Mouse (Mus musculus) midbrain, embryonic 16.5 days (tissue): Measurements from ENCODE around the gene Myo1h. TPM values are rescaled to one million over a fixed set of nuclear protein-coding genes. Genes with fewer than 3 reads are reported as not detected.

Experiments used
- ATAC-seq: fragments of 200-750 bp; cut with Nextera tagmentation; 2 replicates; pipeline ENCODE4 v1.8.0; 2017; ENCODE audit warnings: moderate TSS enrichment
- H3K27ac ChIP-seq: fragments of 300-500 bp; sonication (generic); 2 replicates; pipeline ENCODE4 v1.5.1; 2014; ENCODE audit warnings: mild to moderate bottlenecking, low read length, mixed read lengths
- H3K27me3 ChIP-seq: fragments of 300-500 bp; sonication (generic); 2 replicates; pipeline ENCODE4 v1.6.1; 2014; ENCODE audit warnings: low read depth, low read length, mixed read lengths; ENCODE audit not compliant: control insufficient read depth, insufficient read depth
- H3K36me3 ChIP-seq: fragments of 300-500 bp; sonication (generic); 2 replicates; pipeline ENCODE4 v1.6.1; 2014; ENCODE audit warnings: mild to moderate bottlenecking, low read length, moderate library complexity, mixed read lengths; ENCODE audit not compliant: control insufficient read depth, insufficient read depth
- H3K4me1 ChIP-seq: fragments of 300-500 bp; sonication (generic); 2 replicates; pipeline ENCODE4 v1.6.1; 2014; ENCODE audit warnings: mild to moderate bottlenecking, low read length, mixed read lengths; ENCODE audit not compliant: control insufficient read depth, insufficient read depth
- H3K4me2 ChIP-seq: fragments of 300-500 bp; sonication (generic); 2 replicates; pipeline ENCODE4 v1.6.1; 2014; ENCODE audit warnings: mild to moderate bottlenecking, low read length, mixed read lengths
- H3K4me3 ChIP-seq: fragments of 300-500 bp; sonication (generic); 2 replicates; pipeline ENCODE4 v1.5.1; 2014; ENCODE audit warnings: low read depth, mild to moderate bottlenecking, low read length, moderate library complexity, mixed read lengths
- H3K9ac ChIP-seq: fragments of 300-500 bp; sonication (generic); 2 replicates; pipeline ENCODE4 v1.6.1; 2014; ENCODE audit warnings: low read depth, low read length, mixed read lengths
- H3K9me3 ChIP-seq: fragments of 300-500 bp; sonication (generic); replicated peaks from 2 replicates; pipeline ENCODE4 v1.6.1; 2014; ENCODE audit warnings: mild to moderate bottlenecking, low read length, mixed read lengths; ENCODE audit not compliant: control insufficient read depth, poor library complexity, severe bottlenecking
- WGBS: fragments of 180-500 bp; shearing (Covaris S2); extraction: QIAGEN DNeasy Blood & Tissue Kit; methylation state at CpG from one replicate; pipeline ENCODE4 v1.1.7; 2014; 5-methylcytosine and 5-hydroxymethylcytosine counted together
- polyA plus RNA-seq: library from polyadenylated mRNA; unstranded; fragments of >200 nt; fragmentation: Nextera tagmentation; extraction: Ambion mirVana; gene quantifications from 2 replicates; pipeline ENCODE4 v1.2.1, GENCODE M21; 2015

Gene Myo1h
- polyA plus RNA-seq, 1 experiment from 2014 or later: 0.82 TPM

DNA sequence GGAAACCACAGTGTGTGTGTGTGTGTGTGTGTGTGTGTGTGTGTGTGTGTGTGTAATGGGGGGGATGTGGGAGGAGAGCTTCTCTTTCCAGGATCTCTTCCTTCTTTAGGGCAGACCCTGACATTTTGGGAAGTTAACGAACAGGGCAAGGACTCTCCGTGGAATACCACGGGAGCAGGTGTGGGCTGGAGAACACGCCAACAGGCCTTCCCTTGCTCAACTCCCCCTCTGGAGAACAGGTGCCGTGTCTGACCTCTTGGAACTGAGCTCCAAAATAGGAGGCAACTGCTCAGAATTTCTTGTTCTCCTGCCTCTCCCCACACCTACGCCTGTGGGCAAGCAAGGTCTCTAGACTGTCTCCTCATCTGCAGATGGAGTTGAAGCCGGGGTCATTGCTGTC lies 19.5 kb upstream of the Myo1h start:
- WGBS: 69% methylated on average over 7 of the region's 7 CpGs
- Histone ChIP-seq H3K36me3 (no peaks in the 10 kb centered on the region), H3K9me3 (no peaks in the 10 kb centered on the region), H3K27me3 (peaks cover 49% of the 10 kb centered on the region), H3K27ac (no peak overlapping the region), H3K9ac (no peak overlapping the region), H3K4me2 (no peak overlapping the region), H3K4me1 (peaks cover 16% of the 10 kb centered on the region), H3K4me3 (no peak overlapping the region)
- no peak for ATAC-seq

DNA sequence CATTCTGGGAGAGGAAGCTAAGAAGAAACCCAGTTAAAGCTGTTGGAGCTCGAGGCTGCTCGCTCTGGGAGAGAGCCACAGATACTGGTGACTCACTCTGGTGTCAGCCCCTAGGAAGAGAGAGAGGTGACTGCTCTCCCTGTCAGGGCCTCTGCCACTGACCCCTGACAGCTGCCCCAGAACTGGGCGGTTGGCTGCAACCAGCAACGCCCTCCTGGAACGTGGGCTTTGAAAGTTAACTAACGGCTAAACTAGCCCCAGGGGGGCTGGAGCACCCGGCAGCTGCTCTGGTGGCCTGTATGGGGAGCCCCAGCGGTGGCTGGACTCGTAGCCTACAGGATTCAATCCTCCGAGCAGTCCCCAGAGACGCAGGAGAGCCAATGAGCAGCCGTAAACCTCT lies 19.0 kb upstream of the Myo1h start:
- peaks cover 16% of the 10 kb centered on the region for H3K4me1 ChIP-seq
- H3K27me3 ChIP-seq: peaks cover 51% of the 10 kb centered on the region
- 14% methylated on average over 12 of the region's 12 CpGs for WGBS
- H3K4me2 ChIP-seq: no peak overlapping the region
- H3K27ac ChIP-seq: no peak overlapping the region
- no peak overlapping the region for H3K4me3 ChIP-seq
- no peak for ATAC-seq
- H3K9ac ChIP-seq: no peak overlapping the region
- no peaks in the 10 kb centered on the region for H3K36me3 ChIP-seq
- no peaks in the 10 kb centered on the region for H3K9me3 ChIP-seq

DNA sequence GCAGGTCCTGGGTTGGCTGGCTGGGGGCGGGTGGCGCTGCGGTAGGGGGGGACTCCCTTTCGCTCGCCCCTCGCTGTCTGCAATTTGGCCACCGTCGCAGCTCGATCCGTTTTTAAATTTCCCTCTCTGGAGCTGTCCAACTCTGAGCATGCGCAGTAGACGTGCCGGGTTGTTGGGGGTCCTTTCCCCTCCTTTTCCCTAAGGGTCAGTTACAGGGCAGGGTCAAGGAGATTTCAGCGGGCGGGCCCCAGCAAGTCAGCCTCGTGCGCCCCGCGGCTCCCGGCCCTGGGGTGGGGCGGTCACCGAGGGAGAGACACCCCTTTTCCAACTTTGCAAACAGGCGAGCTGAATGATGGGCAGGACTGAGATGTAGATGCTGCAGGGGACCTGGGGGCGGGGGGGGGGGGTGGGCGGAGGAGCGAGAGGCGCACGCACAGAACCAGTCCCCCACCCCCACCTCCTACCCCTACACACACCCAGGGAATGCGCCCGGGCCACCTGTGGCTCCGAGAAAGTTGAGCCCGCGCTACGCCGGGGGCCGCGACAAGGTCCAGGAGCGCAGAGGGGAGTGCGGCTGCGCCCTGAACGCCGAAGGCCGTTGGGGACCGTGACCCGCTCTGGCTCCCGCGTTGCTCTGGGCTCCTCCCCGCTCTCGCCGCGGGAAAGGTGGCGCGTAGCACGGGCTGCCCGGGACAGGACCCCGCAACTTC lies 15.1 kb upstream of the Myo1h start, which contains the start of gene Foxn4:
Foxn4 (minus strand) TSS at position 115 of the 710 bp plus-strand sequence.
- H3K36me3 ChIP-seq: no peaks in the 10 kb centered on the region
- peaks cover 14% of the 10 kb centered on the region for H3K4me1 ChIP-seq
- no peak within 1 kb of the TSS for H3K9ac ChIP-seq
- H3K27me3 ChIP-seq: peaks cover 73% of the 10 kb centered on the region
- no peaks in the 10 kb centered on the region for H3K9me3 ChIP-seq
- H3K4me2 ChIP-seq: peak within 1 kb of the TSS; percentile 71
- WGBS: under 1% methylated on average over 51 of the region's 56 CpGs
- peak within 1 kb of the TSS; percentile 40 for H3K4me3 ChIP-seq
- peak; percentile 28; the same call in 1 of the 2 replicates for ATAC-seq
- no peak within 1 kb of the TSS for H3K27ac ChIP-seq

DNA sequence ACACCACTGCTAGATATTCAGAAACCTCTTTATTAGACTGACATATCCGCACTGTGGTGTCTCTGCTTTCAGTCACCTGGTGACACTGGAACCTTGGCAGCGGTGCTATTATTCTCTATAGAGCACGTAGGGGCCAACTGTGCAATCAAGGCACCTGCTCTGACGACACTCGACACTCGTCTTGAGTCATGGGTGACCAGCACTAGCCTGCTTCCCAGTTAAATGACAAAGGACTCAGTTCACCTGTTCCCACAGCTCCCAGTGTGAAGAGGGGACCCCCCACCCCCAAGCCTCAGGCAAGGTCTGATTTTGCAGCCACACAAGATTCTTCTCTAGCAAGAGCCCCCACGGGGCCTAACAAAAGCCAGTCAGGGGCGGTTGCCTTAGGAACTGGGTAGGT lies 13.6 kb upstream of the Myo1h start:
- peaks cover 14% of the 10 kb centered on the region for H3K4me1 ChIP-seq
- H3K36me3 ChIP-seq: no peaks in the 10 kb centered on the region
- 15% methylated on average over 8 of the region's 8 CpGs for WGBS
- no peak overlapping the region for H3K4me3 ChIP-seq
- H3K9ac ChIP-seq: no peak overlapping the region
- no peak for ATAC-seq
- H3K4me2 ChIP-seq: no peak overlapping the region
- H3K9me3 ChIP-seq: no peaks in the 10 kb centered on the region
- H3K27ac ChIP-seq: no peak overlapping the region
- H3K27me3 ChIP-seq: peaks cover 64% of the 10 kb centered on the region

DNA sequence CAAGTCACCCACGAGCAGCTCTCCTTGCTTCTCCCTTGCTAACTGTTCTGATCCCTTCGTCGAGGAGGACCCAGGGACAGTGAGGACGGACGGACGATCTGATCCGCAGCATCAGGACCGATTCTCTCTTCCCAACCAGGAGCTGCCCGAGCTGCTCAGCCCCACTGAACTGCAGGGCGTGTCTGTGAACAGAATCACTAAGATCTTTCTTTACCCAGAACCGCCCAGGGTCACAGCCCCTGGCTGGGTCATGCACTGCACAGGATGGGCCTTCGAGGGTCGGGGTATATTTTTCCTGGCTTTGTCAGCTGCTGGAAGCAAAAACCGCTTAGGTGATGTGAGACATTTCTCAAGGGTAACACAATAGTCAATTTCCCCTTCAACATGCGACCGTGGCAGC lies 13.0 kb upstream of the Myo1h start:
- Histone ChIP-seq H3K27ac (no peak overlapping the region), H3K9me3 (no peaks in the 10 kb centered on the region), H3K4me2 (no peak overlapping the region), H3K9ac (no peak overlapping the region), H3K27me3 (peaks cover 58% of the 10 kb centered on the region), H3K4me3 (no peak overlapping the region), H3K4me1 (peaks cover 14% of the 10 kb centered on the region), H3K36me3 (no peaks in the 10 kb centered on the region)
- no peak for ATAC-seq
- WGBS: 15% methylated on average over 16 of the region's 16 CpGs

DNA sequence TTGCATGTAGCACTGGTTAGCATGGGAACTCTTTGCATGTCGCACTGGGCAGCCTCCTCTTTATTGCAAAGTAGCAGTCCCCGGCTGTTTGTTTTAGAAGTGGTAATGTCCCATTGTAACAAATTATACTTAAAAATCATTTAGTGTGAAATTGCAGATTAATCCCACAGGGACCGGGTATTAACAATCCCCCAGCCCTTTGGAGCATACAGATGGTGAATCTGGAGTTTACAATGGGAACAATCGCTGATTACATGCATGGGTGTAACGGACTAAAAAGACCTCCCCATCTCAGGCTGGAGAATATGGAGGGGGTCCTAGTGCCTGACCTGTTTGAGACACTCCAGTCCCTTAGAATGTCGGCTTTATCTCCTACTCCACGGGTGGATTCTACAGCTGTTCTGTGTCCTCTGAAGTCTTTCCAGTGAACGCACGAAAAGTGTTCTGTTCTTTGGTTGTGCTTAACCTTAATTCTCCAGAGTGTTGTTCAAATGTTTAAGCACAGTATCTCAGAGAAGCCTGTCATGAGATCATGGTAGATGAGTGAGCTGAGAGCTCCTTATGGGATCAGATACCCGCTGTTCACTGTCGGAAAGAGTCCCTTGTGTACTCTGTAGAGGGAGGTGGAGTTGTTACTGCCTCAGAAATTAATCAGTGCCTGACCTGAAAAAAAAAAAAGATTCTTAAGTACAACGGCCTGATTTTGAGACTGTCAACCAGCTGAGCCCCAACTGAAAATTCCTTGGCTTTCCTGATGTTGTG lies 9.4 kb upstream of the Myo1h start:
- H3K27ac ChIP-seq: no peak overlapping the region
- 13% methylated on average over 12 of the region's 12 CpGs for WGBS
- H3K36me3 ChIP-seq: no peaks in the 10 kb centered on the region
- H3K9ac ChIP-seq: no peak overlapping the region
- peak overlapping the region; percentile 36 for H3K4me2 ChIP-seq
- H3K4me1 ChIP-seq: peaks cover 2% of the 10 kb centered on the region; the same call in 1 of the 2 replicates
- no peak for ATAC-seq
- peak overlapping the region; percentile 6; the same call in 1 of the 2 replicates for H3K4me3 ChIP-seq
- H3K9me3 ChIP-seq: no peaks in the 10 kb centered on the region
- H3K27me3 ChIP-seq: peaks cover 28% of the 10 kb centered on the region

DNA sequence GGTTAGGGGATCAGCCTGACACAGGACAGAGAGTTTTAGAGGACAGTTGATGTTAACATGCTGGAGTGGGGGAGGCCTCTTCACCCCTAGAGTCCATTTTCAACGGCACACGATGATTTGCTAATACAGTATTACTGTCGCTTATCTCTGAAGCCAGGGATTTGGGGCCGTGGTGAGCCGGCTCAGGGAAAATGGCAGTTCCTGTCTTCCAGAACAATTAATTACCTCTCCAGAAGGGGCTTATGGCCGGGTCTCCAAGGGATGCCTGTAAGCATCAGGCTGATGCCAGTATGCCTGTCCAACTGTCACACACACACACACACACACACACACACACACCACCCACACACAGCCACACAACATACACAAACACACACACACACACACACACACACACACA lies 6.6 kb upstream of the Myo1h start:
- no peaks in the 10 kb centered on the region for H3K9me3 ChIP-seq

DNA sequence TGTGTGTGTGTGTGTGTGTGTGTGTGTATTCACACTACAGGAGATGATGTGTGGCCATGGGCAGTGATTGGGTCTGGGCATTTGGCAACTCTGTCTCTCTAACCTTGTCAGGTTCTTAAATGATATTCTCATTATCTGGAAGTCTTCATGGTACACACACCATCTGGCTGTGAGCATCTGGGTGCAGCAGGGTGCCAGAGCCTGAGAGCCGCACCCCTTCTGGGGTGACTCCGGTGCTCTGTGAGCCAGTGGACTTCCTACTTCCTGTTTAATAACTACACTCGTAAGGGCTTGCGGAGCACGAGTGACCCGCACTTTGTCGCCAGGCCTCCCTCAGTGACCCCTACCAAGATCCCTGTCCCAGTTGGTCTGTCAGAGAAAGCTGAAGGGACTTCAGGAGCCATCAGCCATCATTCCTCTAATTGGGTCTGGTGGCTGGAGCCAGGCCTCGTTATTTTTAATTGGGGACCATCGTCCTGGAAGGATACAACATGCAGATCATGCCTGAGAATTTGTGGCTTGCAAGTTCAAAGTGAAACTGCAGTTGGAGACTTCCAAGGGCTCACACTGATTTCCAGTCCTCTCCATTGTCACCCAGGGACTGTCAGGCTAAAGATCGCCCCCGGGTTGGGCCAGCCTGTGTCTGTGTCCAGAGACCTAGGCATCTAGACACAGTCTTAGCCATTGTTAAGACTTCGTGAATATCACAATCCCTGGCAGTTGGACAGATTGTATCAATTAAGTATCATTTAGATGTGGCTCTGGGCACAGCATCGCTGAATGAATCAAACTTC lies 4.2 kb upstream of the Myo1h start:
- Histone ChIP-seq H3K4me3 (no peak overlapping the region), H3K9me3 (no peaks in the 10 kb centered on the region), H3K36me3 (no peaks in the 10 kb centered on the region), H3K4me2 (no peak overlapping the region), H3K9ac (0 out of 2 replicates have a peak overlapping the region, but pooled peaks have one; percentile 10), H3K4me1 (peaks cover 5% of the 10 kb centered on the region), H3K27ac (no peak overlapping the region), H3K27me3 (no peaks in the 10 kb centered on the region)
- ATAC-seq: no peak
- WGBS: 54% methylated on average over 13 of the region's 13 CpGs

More for the DNA sequence above, 6.6 kb upstream of the Myo1h start:
- Histone ChIP-seq H3K4me2 (no peak overlapping the region), H3K27me3 (peaks cover 5% of the 10 kb centered on the region; the same call in 1 of the 2 replicates), H3K36me3 (no peaks in the 10 kb centered on the region), H3K9ac (no peak overlapping the region), H3K4me3 (no peak overlapping the region), H3K27ac (peak overlapping the region; percentile 14; the same call in 1 of the 2 replicates), H3K4me1 (0 out of 2 replicates have a peak, but pooled peaks cover 2% of the 10 kb centered on the region)
- 25% methylated on average over 6 of the region's 6 CpGs for WGBS
- 0 out of 2 replicates have a peak, but pooled peaks have one; percentile 25 for ATAC-seq
